Mouse (Mus musculus) olfactory bulb, adult 2 months (tissue): Measurements from ENCODE around the gene Cybrd1.

Experiments used
- CTCF ChIP-seq: fragments of 200-500 bp; IDR thresholded peaks from 2 replicates; pipeline ENCODE4 v1.5.1; 2012; ENCODE audit warnings: low read depth, mild to moderate bottlenecking, low read length, moderate library complexity; ENCODE audit not compliant: insufficient read depth
- POLR2A ChIP-seq: fragments of 200-500 bp; IDR thresholded peaks from 2 replicates; pipeline ENCODE4 v1.6.1; 2012; ENCODE audit warnings: mild to moderate bottlenecking, low read depth, low read length, moderate library complexity; ENCODE audit not compliant: insufficient read depth

DNA sequence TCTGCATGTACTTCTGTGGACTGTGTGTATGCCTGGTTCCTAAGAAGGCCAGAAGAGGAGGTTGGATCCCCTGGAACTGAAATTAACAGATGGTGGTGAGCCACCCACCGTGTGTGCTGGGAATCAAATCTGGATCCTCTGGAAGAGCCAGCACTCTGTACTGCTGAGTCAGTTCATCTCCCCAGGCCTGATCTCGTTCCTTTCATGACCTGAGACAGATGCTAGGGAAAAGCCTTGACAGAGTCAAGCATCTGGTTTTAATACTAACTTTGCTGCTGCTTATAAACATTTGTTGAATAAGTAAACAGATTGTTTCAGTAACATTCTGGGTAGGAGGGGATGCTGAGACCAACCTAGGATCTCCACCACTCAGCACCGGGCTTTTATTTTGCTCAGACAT is 9.2 kb upstream of the Cybrd1 start:
- no peak for TF ChIP-seq CTCF
- no peak for TF ChIP-seq POLR2A
